Mouse (Mus musculus): ENCODE measurements around the gene Clnk. TPM values are rescaled to one million over a fixed set of nuclear protein-coding genes. Genes with fewer than 3 reads are reported as not detected.

Clnk gene
- polyA plus RNA-seq, 1 experiment from 2014 or later = 0.16 TPM

DNA sequence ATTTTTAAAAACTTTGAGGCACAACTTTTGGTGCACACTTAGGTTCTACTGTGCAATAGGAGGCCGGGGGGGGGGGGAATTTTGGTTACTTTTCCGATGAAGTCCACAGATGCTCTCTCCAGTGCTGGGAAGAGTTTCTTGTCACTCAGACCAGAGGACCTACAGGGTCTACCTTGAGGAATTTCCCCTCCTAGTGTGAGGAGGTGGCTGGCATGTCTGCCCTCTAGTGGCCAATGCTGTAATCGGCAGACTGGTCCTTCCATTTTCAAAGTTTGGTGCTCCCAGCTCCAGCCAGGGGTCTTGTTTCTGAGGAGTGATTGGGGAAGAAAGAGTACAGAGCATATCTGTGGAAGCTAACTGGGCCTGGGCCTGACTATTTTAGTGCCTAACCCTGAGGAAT is 121.7 kb downstream of the Clnk start:
- no peak overlapping the region for H3K27ac ChIP-seq (replicated peaks; ENCODE audit: low read depth, low read length)
- H3K4me1 ChIP-seq (ENCODE audit: control insufficient read depth, insufficient read depth, low read length) = no peaks in the 10 kb centered on the region
- DNase-seq (peak; percentile 65), ATAC-seq (ENCODE audit: low FRiP score, low TSS enrichment) (no peak)
- H3K27me3 ChIP-seq (ENCODE audit: control insufficient read depth, insufficient read depth, low read length) = no peaks in the 10 kb centered on the region
- H3K9me3 ChIP-seq (ENCODE audit: control insufficient read depth, low read length) = no peaks in the 10 kb centered on the region
- H3K36me3 ChIP-seq (ENCODE audit: control insufficient read depth, insufficient read depth, low read length) = no peaks in the 10 kb centered on the region
- no peak overlapping the region for H3K4me3 ChIP-seq (replicated peaks; ENCODE audit: low read depth, low read length)
- no peak overlapping the region for H3K4me2 ChIP-seq (ENCODE audit: low read length)
- no peak overlapping the region for H3K9ac ChIP-seq (replicated peaks; ENCODE audit: low read length)
- 21% methylated on average over 3 of the region's 3 CpGs for WGBS

DNA sequence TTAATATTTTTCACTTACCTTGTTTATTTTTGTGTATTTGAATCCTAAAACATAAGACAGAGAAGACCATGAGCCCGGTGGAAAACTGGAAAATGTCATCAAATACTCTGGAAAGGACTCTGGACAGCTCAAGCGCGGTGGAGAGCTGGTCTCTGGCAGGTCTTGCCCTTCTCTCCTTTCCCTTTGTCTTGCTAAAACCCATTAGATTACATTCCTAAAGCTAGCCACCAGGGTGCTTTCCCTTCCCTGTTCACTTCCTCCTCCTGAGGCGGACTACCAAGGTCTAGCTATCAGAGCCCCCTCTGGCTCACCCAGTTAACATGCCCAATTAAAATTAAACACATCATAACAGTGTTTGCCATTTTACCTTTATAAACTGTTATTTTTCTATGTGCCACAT is 123.9 kb downstream of the Clnk start:
- H3K36me3 ChIP-seq (ENCODE audit: control insufficient read depth, insufficient read depth, low read length) = no peaks in the 10 kb centered on the region
- 10% methylated on average over 4 of the region's 4 CpGs for WGBS
- DNase-seq = no peak

DNA sequence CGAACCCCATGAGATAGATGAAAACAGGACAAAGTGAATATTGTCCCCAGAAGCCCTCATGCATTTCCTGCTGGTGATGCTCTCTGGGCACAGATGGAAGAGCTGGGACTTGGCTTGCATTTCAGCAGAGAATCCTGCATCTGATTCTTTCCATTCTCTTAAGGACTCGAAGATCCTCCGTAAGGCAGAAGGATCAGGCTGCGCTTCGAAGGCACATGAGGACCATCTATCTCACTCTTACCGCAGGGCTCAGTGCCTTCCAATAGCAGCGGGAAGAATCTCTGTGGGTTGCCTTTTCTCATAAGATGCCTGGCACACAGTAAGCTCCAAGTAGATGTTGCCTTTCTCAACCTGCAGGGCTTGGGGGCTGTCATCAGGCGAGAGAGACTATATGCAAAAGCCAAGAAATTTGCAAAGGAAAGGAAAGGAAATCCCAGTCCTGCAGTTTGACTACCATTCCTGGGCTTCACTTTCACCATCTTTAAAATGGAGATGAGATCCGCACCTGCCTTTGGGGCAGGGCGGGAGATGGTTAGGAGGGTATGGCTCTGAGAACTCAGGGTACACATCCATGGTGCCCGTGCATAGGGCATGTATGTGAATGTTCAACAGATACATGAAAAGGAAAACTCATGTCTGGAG is 167.6 kb downstream of the Clnk start:
- Histone ChIP-seq H3K27me3 (ENCODE audit: control insufficient read depth, insufficient read depth, low read length) (no peaks in the 10 kb centered on the region), H3K4me2 (ENCODE audit: low read length) (no peak overlapping the region), H3K9me3 (ENCODE audit: control insufficient read depth, low read length) (no peaks in the 10 kb centered on the region), H3K9ac (replicated peaks; ENCODE audit: low read length) (no peak overlapping the region), H3K4me1 (ENCODE audit: control insufficient read depth, insufficient read depth, low read length) (no peaks in the 10 kb centered on the region), H3K4me3 (replicated peaks; ENCODE audit: low read depth, low read length) (no peak overlapping the region), H3K27ac (replicated peaks; ENCODE audit: low read depth, low read length) (no peak overlapping the region), H3K36me3 (ENCODE audit: control insufficient read depth, insufficient read depth, low read length) (no peaks in the 10 kb centered on the region)
- ATAC-seq (ENCODE audit: low FRiP score, low TSS enrichment) (no peak), DNase-seq (no peak)
- 74% methylated on average over 11 of the region's 11 CpGs for WGBS

More for the DNA sequence above, 123.9 kb downstream of the Clnk start:
- Histone ChIP-seq H3K9me3 (ENCODE audit: control insufficient read depth, low read length) (no peaks in the 10 kb centered on the region), H3K27me3 (ENCODE audit: control insufficient read depth, insufficient read depth, low read length) (no peaks in the 10 kb centered on the region), H3K27ac (replicated peaks; ENCODE audit: low read depth, low read length) (no peak overlapping the region), H3K4me1 (ENCODE audit: control insufficient read depth, insufficient read depth, low read length) (no peaks in the 10 kb centered on the region), H3K9ac (replicated peaks; ENCODE audit: low read length) (no peak overlapping the region), H3K4me2 (ENCODE audit: low read length) (no peak overlapping the region), H3K4me3 (replicated peaks; ENCODE audit: low read depth, low read length) (no peak overlapping the region)
- ATAC-seq (ENCODE audit: low FRiP score, low TSS enrichment) = no peak

DNA sequence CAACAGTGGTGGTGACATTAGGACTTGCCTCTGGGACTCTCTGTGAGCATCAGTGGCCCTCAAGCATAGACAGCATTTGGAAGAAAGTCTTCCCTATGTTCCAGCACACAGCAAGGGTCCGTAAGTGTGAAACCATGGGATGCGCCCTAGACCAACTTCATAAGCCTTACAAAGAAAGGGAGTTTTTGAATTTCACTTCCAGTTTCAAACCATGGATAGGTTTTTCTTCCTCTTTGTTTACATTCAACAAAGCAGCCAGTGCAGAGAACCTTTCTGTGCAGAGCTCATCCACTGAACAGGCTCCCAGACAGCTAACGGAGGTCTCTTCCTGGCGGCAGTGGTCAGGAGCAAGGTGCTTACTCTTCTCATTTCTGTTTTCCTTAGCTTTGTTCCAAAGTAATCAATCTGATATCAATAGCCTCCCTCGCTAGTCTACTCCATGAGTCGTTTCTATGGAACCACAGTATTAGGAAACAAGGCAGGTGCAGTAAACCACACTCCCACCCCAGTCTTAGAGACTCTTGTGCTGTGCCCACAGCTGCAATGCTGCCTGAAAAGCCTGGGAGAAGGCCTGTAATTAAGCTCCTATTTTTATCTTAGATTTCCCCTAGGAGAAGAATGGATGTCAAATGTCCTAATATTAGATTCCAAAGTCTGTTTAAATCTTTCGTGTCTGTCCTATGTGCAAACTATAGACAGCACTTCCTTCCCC is 169.1 kb downstream of the Clnk start:
- ATAC-seq (ENCODE audit: low FRiP score, low TSS enrichment) (no peak), DNase-seq (no peak)

DNA sequence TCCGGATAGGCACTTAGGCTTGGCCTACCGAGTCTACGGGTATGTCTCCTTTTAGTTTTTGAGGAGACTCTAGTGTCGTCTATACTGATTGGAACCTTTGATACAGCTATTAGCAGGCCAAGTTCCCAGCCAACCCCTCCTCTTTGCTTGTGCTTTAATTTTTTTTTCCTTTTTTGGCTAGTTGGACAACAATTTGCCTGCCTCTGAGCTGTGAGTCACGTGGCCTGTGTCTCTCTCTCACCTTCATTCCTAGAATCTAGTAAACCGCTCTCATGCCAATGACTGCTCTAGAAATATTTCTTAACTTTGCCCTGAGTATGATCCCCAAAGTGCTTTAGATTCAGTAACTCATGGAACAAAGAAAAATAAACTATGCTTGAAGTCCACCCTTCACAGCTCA is 173.7 kb downstream of the Clnk start:
- no peaks in the 10 kb centered on the region for H3K9me3 ChIP-seq (ENCODE audit: control insufficient read depth, low read length)
- no peak overlapping the region for H3K9ac ChIP-seq (replicated peaks; ENCODE audit: low read length)
- no peak for ATAC-seq (ENCODE audit: low FRiP score, low TSS enrichment)
- WGBS = 94% methylated on average over 6 of the region's 6 CpGs
- no peak overlapping the region for H3K4me2 ChIP-seq (ENCODE audit: low read length)
- no peak overlapping the region for H3K27ac ChIP-seq (replicated peaks; ENCODE audit: low read depth, low read length)
- H3K4me1 ChIP-seq (ENCODE audit: control insufficient read depth, insufficient read depth, low read length) = no peaks in the 10 kb centered on the region
- no peaks in the 10 kb centered on the region for H3K36me3 ChIP-seq (ENCODE audit: control insufficient read depth, insufficient read depth, low read length)
- no peak for DNase-seq
- no peak overlapping the region for H3K4me3 ChIP-seq (replicated peaks; ENCODE audit: low read depth, low read length)
- H3K27me3 ChIP-seq (ENCODE audit: control insufficient read depth, insufficient read depth, low read length) = no peaks in the 10 kb centered on the region

More for the DNA sequence above, 169.1 kb downstream of the Clnk start:
- no peaks in the 10 kb centered on the region for H3K27me3 ChIP-seq (ENCODE audit: control insufficient read depth, insufficient read depth, low read length)
- no peak overlapping the region for H3K9ac ChIP-seq (replicated peaks; ENCODE audit: low read length)
- no peaks in the 10 kb centered on the region for H3K4me1 ChIP-seq (ENCODE audit: control insufficient read depth, insufficient read depth, low read length)
- H3K27ac ChIP-seq (replicated peaks; ENCODE audit: low read depth, low read length) = no peak overlapping the region
- H3K9me3 ChIP-seq (ENCODE audit: control insufficient read depth, low read length) = no peaks in the 10 kb centered on the region
- no peak overlapping the region for H3K4me2 ChIP-seq (ENCODE audit: low read length)
- no peak overlapping the region for H3K4me3 ChIP-seq (replicated peaks; ENCODE audit: low read depth, low read length)
- H3K36me3 ChIP-seq (ENCODE audit: control insufficient read depth, insufficient read depth, low read length) = no peaks in the 10 kb centered on the region
- WGBS = 88% methylated on average over 7 of the region's 7 CpGs

DNA sequence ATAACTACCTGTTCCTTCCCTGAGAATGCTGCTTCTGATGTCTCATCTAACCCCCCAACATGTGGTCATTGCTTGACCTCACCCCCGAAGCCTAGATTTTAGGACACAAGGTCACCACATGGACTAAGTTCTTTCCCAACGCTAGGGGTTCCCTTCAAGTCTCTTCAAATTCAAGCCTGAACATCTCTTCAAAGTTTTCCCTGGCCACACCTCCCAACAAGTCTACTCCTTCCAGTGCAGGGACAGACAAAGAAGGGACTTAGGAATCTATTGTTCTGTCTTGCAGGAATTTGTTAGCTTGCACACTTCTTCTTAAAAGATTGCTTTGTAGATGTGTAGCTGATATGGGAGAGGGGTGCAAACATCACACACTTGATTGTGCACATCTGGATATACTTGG is 174.5 kb downstream of the Clnk start:
- H3K4me2 ChIP-seq (ENCODE audit: low read length) = no peak overlapping the region
- no peaks in the 10 kb centered on the region for H3K36me3 ChIP-seq (ENCODE audit: control insufficient read depth, insufficient read depth, low read length)
- ATAC-seq (ENCODE audit: low FRiP score, low TSS enrichment) (no peak), DNase-seq (no peak)
- H3K9me3 ChIP-seq (ENCODE audit: control insufficient read depth, low read length) = no peaks in the 10 kb centered on the region
- no peak overlapping the region for H3K9ac ChIP-seq (replicated peaks; ENCODE audit: low read length)
- no peaks in the 10 kb centered on the region for H3K4me1 ChIP-seq (ENCODE audit: control insufficient read depth, insufficient read depth, low read length)
- no peak overlapping the region for H3K27ac ChIP-seq (replicated peaks; ENCODE audit: low read depth, low read length)
- WGBS = 70% methylated on average over 2 of the region's 2 CpGs
- no peak overlapping the region for H3K4me3 ChIP-seq (replicated peaks; ENCODE audit: low read depth, low read length)
- no peaks in the 10 kb centered on the region for H3K27me3 ChIP-seq (ENCODE audit: control insufficient read depth, insufficient read depth, low read length)

DNA sequence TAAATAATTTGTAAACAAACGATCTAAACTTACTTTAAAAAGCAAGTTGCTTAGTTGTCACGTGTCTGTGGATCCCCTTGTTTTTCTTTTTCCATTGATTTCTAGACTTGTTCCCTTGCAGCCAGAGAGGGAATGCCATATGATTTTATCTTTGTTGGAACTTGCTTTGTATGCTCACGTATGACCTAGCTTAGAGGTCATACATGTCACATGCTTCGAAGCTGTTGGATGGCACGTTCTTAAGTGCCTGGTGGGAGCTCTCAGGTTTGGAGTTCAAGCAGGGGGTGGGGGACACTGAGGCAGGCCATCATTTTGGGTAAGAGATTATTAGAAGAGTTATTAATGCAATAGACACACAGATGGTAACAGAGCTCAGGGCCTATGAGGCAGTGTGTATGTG is 178.1 kb downstream of the Clnk start:
- Histone ChIP-seq H3K4me2 (ENCODE audit: low read length) (no peak overlapping the region), H3K9ac (replicated peaks; ENCODE audit: low read length) (no peak overlapping the region), H3K4me3 (replicated peaks; ENCODE audit: low read depth, low read length) (no peak overlapping the region), H3K9me3 (ENCODE audit: control insufficient read depth, low read length) (no peaks in the 10 kb centered on the region), H3K4me1 (ENCODE audit: control insufficient read depth, insufficient read depth, low read length) (no peaks in the 10 kb centered on the region), H3K27me3 (ENCODE audit: control insufficient read depth, insufficient read depth, low read length) (no peaks in the 10 kb centered on the region), H3K36me3 (ENCODE audit: control insufficient read depth, insufficient read depth, low read length) (no peaks in the 10 kb centered on the region), H3K27ac (replicated peaks; ENCODE audit: low read depth, low read length) (no peak overlapping the region)
- no peak for ATAC-seq (ENCODE audit: low FRiP score, low TSS enrichment)
- no peak for DNase-seq
- 76% methylated on average over 5 of the region's 5 CpGs for WGBS

DNA sequence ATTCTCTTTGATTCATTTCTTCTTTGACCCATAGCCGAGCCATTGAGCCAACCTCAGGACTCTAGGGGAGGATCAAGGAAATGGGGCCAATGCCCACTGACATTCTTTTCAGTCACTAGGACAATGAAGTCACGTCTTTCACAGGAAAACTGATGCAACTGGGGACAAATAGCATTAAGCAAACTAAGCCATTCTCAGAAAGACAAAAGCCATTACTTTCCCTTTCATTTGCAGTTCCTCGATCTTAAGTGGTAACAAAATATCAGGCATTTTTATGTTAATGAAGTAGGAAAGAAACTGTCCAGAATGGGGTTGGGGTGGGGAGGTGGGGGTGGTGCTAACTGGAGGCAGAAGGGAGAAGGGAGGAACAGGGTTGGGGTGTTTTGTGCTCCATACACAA is 178.6 kb downstream of the Clnk start:
- no peak for ATAC-seq (ENCODE audit: low FRiP score, low TSS enrichment)
- no peaks in the 10 kb centered on the region for H3K27me3 ChIP-seq (ENCODE audit: control insufficient read depth, insufficient read depth, low read length)
- H3K4me3 ChIP-seq (replicated peaks; ENCODE audit: low read depth, low read length) = no peak overlapping the region
- H3K9ac ChIP-seq (replicated peaks; ENCODE audit: low read length) = no peak overlapping the region
- H3K4me2 ChIP-seq (ENCODE audit: low read length) = no peak overlapping the region
- H3K4me1 ChIP-seq (ENCODE audit: control insufficient read depth, insufficient read depth, low read length) = no peaks in the 10 kb centered on the region
- no peaks in the 10 kb centered on the region for H3K9me3 ChIP-seq (ENCODE audit: control insufficient read depth, low read length)
- 20% methylated on average over 3 of the region's 3 CpGs for WGBS
- DNase-seq = no peak
- no peak overlapping the region for H3K27ac ChIP-seq (replicated peaks; ENCODE audit: low read depth, low read length)
- no peaks in the 10 kb centered on the region for H3K36me3 ChIP-seq (ENCODE audit: control insufficient read depth, insufficient read depth, low read length)

Measured in midbrain, embryonic 14.5 days (tissue).